Mouse (Mus musculus) G1E (cell line): Measurements from ENCODE around the gene Tmem110. TPM values are rescaled to one million over a fixed set of nuclear protein-coding genes. Genes with fewer than 3 reads are reported as not detected.

ENCODE experiments used
- ATAC-seq: 2 replicates; pipeline ENCODE4 v1.8.0; 2016; ENCODE audit warnings: mild to moderate bottlenecking; ENCODE audit not compliant: insufficient number of reproducible peaks, poor library complexity, low FRiP score, severe bottlenecking; ENCODE audit errors: extremely low read depth
- DNase-seq: peaks from one replicate; pipeline ENCODE4 v3.0.0; 2012; ENCODE audit warnings: low spot score
- H3K27me3 ChIP-seq: 2 replicates; pipeline ENCODE4 v1.6.1; 2012; ENCODE audit warnings: mild to moderate bottlenecking, low read length, inconsistent platforms; ENCODE audit not compliant: insufficient read depth
- H3K36me3 ChIP-seq: replicated peaks from 2 replicates; pipeline ENCODE3; 2012; ENCODE audit warnings: mild to moderate bottlenecking, inconsistent platforms
- H3K4me1 ChIP-seq: 2 replicates; pipeline ENCODE4 v1.6.1; 2012; ENCODE audit warnings: low read depth, low read length, inconsistent platforms, mixed read lengths; ENCODE audit not compliant: insufficient read depth
- H3K4me3 ChIP-seq: 2 replicates; pipeline ENCODE4 v1.5.1; 2012; ENCODE audit warnings: low read depth, mild to moderate bottlenecking, inconsistent platforms, low read length, moderate library complexity, mixed read lengths
- H3K9me3 ChIP-seq: replicated peaks from 2 replicates; pipeline ENCODE4 v1.6.1; 2012; ENCODE audit warnings: inconsistent platforms
- CTCF ChIP-seq: IDR thresholded peaks from 2 replicates; pipeline ENCODE4 v1.5.1; 2012; ENCODE audit warnings: low read depth, low read length, inconsistent platforms, mixed read lengths
- GATA1 ChIP-seq: IDR thresholded peaks from 2 replicates; pipeline ENCODE4 v1.6.1; 2012; ENCODE audit warnings: borderline replicate concordance, low read length, inconsistent platforms, mixed read lengths
- GATA2 ChIP-seq: IDR thresholded peaks from 2 replicates; pipeline ENCODE4 v1.6.1; 2012; ENCODE audit warnings: low read depth, low read length, inconsistent platforms, borderline replicate concordance
- POLR2AphosphoS5 ChIP-seq: IDR thresholded peaks from 2 replicates; pipeline ENCODE4 v1.6.1; 2012; ENCODE audit warnings: low read depth, low read length, inconsistent platforms; ENCODE audit not compliant: insufficient replicate concordance
- TAL1 ChIP-seq: conservative IDR thresholded peaks from 2 replicates; pipeline ENCODE4 v1.6.1; 2012; ENCODE audit warnings: low read depth, low read length, inconsistent platforms, mixed read lengths
- polyA plus RNA-seq: library from polyadenylated mRNA; stranded (reverse); fragments of >175 nt; gene quantifications from 2 replicates; pipeline ENCODE4 v1.2.3, GENCODE M21; 2012
- total RNA-seq, 2 experiments: library from RNA; stranded (forward) in 1 of 2; stranded (reverse) in 1 of 2; fragments of 200-1000 nt in 1 of 2; fragments of >200 nt in 1 of 2; fragmentation: Nextera tagmentation in 1 of 2; gene quantifications; 2 replicates each; pipeline ENCODE4 v1.2.3; 2014 to 2017

Gene Tmem110
- total RNA-seq (2014; fragmentation: Nextera tagmentation) (12.2 and 12.5 TPM in 2 replicates), total RNA-seq (2017) (5.8 and 6.0 TPM in 2 replicates), polyA plus RNA-seq (14.5 and 14.6 TPM in 2 replicates)

- ATAC-seq = peak; percentile 85
- no peak for TF ChIP-seq POLR2AphosphoS5
- no peak for TF ChIP-seq CTCF
- TF ChIP-seq GATA1 = no peak
- no peak for TF ChIP-seq TAL1
- TF ChIP-seq GATA2 = no peak
These were observed at the start of gene Tmem110 for GRCm38 (mm10) chr14:30825476-30826131. Tmem110 (plus strand) TSS chr14:30825590.

GRCm38 (mm10) chr14:30784614-30785013 lies 40.8 kb upstream of the Tmem110 start:
- DNase-seq (no peak), ATAC-seq (no peak)
- no peak for TF ChIP-seq GATA2
- no peak for TF ChIP-seq POLR2AphosphoS5
- TF ChIP-seq GATA1 = no peak
- no peak for TF ChIP-seq CTCF
- TF ChIP-seq TAL1 = no peak
- Histone ChIP-seq H3K4me1 (no peaks in the 10 kb centered on the region), H3K36me3 (peaks cover 52% of the 10 kb centered on the region), H3K9me3 (no peaks in the 10 kb centered on the region), H3K4me3 (no peak overlapping the region), H3K27me3 (no peaks in the 10 kb centered on the region)

More at GRCm38 (mm10) chr14:30825476-30826131, at the start of gene Tmem110:
- no peaks in the 10 kb centered on the region for H3K27me3 ChIP-seq
- H3K4me1 ChIP-seq = peaks cover 21% of the 10 kb centered on the region
- no peaks in the 10 kb centered on the region for H3K9me3 ChIP-seq
- DNase-seq = peak; percentile 83
- H3K4me3 ChIP-seq = peak within 1 kb of the TSS; percentile 96
- peaks cover 25% of the 10 kb centered on the region for H3K36me3 ChIP-seq

GRCm38 (mm10) chr14:30789471-30789870 lies 35.9 kb upstream of the Tmem110 start:
- TF ChIP-seq POLR2AphosphoS5 (no peak), GATA1 (no peak), CTCF (no peak), TAL1 (no peak), GATA2 (no peak)

GRCm38 (mm10) chr14:30792871-30793270 lies 32.5 kb upstream of the Tmem110 start:
- no peaks in the 10 kb centered on the region for H3K9me3 ChIP-seq
- no peaks in the 10 kb centered on the region for H3K27me3 ChIP-seq
- DNase-seq = no peak
- H3K4me1 ChIP-seq = no peaks in the 10 kb centered on the region
- peaks cover 65% of the 10 kb centered on the region for H3K36me3 ChIP-seq
- TF ChIP-seq GATA2 = no peak
- TF ChIP-seq TAL1 = no peak
- TF ChIP-seq GATA1 = no peak
- TF ChIP-seq CTCF = no peak
- no peak for TF ChIP-seq POLR2AphosphoS5
- ATAC-seq = no peak
- H3K4me3 ChIP-seq = no peak overlapping the region

More at GRCm38 (mm10) chr14:30789471-30789870, 35.9 kb upstream of the Tmem110 start:
- ATAC-seq (no peak), DNase-seq (no peak)
- Histone ChIP-seq H3K4me1 (no peaks in the 10 kb centered on the region), H3K4me3 (no peak overlapping the region), H3K36me3 (peaks cover 72% of the 10 kb centered on the region), H3K9me3 (no peaks in the 10 kb centered on the region), H3K27me3 (no peaks in the 10 kb centered on the region)

GRCm38 (mm10) chr14:30801756-30802155 lies 23.6 kb upstream of the Tmem110 start:
- no peak for ATAC-seq
- Histone ChIP-seq H3K9me3 (no peaks in the 10 kb centered on the region), H3K36me3 (peaks cover 44% of the 10 kb centered on the region), H3K4me1 (no peaks in the 10 kb centered on the region), H3K27me3 (no peaks in the 10 kb centered on the region), H3K4me3 (no peak overlapping the region)
- TF ChIP-seq GATA1 = no peak
- TF ChIP-seq CTCF = no peak
- TF ChIP-seq GATA2 = no peak
- no peak for TF ChIP-seq POLR2AphosphoS5
- no peak for TF ChIP-seq TAL1
- no peak for DNase-seq

- Histone ChIP-seq H3K36me3 (peaks cover 62% of the 10 kb centered on the region), H3K4me1 (peaks cover 12% of the 10 kb centered on the region)
These were observed 4.3 kb upstream of the Tmem110 start for GRCm38 (mm10) chr14:30821136-30821535.

More at GRCm38 (mm10) chr14:30821136-30821535, 4.3 kb upstream of the Tmem110 start:
- no peak overlapping the region for H3K4me3 ChIP-seq
- no peaks in the 10 kb centered on the region for H3K27me3 ChIP-seq
- DNase-seq = no peak
- TF ChIP-seq GATA1 (no peak), GATA2 (no peak), TAL1 (no peak), POLR2AphosphoS5 (no peak), CTCF (no peak)
- H3K9me3 ChIP-seq = no peaks in the 10 kb centered on the region
- ATAC-seq = no peak
